Mouse (Mus musculus): ENCODE data around the gene Snap91.

Gene Snap91

DNA sequence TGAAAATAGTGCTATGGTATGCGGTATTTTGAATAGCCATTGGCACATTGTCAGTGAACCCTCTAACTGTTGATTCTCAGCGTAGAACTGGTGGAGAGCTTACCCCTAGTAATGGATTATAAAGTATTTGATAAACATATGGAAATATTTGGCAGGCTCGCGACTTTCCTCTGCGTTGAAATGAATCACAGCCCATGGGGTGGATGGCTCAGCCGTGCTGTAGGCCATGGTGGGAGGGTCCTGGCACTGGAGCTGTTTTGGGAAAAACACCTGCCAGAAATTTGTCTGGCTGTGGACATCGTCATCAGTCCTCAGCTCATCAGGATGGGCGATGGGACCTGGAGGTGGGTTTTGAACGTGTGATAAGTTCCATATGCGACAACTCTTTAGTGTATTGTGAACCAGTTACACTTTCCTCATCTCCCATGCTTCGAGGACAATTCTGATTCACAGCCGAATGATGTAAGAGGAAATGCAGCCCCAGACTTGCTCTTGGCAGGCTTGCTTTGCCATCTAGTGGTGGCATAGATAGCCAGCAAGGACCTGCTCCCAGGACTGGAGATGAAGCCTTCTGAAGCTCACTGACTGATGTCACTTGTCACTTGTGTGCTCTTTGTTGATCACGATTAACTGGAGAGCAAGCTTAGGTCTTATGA is 134.4 kb downstream of the Snap91 start:
- no peak for DNase-seq (ENCODE audit: low spot score in 2 of 2)

DNA sequence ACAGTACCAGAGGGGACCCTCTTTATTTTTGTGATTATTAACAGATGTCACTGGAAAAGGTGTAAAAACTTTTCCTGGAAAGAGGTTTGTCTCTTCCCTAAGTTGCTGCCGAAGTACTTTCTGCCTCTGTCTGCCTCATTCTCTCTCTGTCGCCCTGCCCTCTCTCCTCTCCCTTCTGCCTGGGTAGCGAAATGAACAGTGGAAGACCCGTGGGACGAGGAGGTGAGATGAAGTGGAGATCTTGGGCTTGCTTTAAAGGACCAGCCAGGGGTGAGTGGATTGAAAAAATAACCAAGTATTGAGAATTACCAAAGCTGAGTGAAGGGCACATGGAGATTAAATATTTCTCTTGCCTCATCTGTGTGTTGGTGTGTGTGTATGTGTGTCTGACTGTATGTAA is 136.4 kb downstream of the Snap91 start:
- no peak for DNase-seq (ENCODE audit: low spot score in 2 of 2)

DNA sequence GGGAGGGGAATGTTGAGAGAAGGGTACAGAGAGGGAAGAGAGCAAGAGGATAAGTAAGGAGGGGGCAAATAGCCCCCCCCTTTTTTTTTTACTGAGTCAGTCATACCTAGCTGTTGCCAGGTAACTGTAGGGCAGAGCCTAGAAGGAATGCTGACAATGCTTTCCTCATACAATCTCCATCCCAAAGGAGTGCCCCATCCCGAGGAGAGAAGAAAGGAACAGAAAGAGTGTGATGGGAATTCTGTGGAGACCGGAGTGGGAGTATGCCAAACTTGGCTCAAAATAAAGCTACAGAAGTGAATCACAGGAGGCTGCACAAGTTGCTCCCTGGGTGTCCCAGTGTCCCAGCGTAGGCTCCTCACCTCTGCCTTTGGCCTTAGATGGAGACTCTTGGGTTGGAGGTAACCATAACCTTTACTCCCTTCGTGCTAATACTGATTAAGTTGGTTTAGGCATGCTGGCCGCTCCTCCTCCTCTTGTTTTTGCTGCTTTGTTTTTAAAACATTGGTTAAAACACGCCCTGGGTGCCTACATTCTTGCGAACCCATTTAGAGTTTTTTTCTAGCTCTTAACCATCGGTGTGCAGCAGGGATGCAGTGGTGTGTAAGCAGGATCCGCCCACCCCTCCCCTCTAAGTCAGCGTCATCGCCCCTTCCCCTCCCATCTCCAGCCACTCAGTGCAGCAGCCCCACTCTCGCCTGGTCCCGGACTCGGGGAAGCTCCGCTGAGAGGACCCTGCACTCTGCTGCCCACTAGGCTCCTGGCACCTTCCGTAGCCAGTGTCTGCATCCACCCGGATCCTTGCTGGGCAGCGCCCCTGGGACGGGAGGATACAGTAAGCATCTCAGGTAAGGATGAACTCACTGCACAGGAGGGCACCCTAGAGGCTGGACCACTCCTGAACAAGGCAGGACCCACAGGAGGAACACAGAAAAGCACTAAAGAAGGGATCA is 137.2 kb downstream of the Snap91 start, which contains the start of gene Prss35:
Gene Prss35, plus strand, starts transcription at position 691 of the 953 bp plus-strand sequence.
- no peak for DNase-seq (ENCODE audit: low spot score in 2 of 2)

DNA sequence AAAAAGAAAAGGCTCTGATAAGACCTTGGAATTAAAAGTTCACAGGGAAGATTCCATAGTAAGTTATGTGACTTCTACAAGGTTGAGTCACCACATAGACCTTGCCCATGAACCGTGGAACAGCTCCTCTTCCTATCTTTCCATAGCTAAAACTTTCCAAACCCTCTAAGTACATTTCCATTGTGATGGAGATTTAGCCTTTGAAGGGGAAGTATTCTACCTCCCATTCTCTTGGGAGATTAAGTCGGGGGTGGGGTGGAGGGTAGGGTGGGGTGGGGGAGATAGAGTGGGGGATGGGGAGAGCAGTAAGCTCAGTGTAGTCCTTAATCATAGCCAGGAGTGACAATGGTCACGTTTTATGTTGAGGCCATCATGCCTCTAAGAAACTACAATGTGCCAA is 140.5 kb downstream of the Snap91 start:
- no peak for DNase-seq (ENCODE audit: low spot score in 2 of 2)

DNA sequence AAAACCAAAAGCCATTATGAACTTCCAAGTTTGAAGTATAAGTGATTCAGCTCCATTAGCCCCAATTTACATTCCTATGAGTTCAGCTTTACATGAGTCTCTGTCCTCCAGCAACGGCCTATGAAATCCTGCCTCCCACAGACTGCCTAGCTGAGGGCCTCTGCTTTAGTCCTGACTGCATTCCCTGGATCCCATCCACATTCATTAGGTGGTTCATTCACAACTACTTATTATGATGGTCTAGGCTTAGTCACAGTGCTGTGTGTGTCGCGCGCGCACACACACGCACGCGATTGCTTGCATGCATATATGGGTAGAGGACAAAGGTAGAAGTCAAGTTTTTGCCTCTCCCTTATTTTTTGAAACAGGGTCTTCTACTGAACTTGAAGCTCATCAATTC is 141.7 kb downstream of the Snap91 start:
- DNase-seq (ENCODE audit: low spot score in 2 of 2): no peak

DNA sequence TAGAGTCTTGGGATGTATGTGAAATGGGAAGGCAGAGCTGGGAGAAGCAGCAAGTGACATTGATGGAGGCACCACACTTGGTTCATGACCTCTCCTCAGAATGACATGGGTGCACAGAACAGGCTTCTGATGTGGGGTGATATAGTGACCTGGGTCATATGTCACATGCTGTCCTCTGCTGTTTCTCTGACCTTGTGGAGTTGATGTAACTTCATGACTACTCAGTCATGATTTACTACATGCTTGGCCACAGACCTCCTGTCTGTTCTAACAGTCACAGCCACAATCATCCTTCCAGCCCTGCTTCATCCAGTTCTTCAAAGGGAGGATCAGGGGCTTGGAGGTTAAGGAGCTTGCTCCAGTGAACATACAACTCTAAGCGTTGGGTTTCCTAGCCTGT is 142.4 kb downstream of the Snap91 start:
- no peak for DNase-seq (ENCODE audit: low spot score in 2 of 2)

DNA sequence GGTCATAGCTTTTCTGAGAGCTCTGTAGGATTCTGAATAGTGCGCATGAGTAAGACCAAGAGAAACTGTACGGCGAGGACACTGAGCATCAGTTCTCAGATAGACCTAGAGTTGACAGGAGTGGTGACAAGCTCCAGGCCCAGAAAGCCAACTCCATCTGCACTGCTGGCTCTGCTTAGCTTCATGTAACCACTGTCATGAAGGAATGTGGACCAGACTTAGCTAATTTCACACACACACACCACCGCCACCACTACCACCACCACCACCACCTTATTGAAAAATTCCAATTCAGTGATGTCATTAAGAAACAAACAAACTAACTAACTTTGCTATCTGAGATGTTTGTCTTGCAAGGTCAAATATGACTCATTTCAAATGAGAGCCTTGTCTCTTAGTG is 143.5 kb downstream of the Snap91 start:
- DNase-seq (ENCODE audit: low spot score in 2 of 2): no peak

DNA sequence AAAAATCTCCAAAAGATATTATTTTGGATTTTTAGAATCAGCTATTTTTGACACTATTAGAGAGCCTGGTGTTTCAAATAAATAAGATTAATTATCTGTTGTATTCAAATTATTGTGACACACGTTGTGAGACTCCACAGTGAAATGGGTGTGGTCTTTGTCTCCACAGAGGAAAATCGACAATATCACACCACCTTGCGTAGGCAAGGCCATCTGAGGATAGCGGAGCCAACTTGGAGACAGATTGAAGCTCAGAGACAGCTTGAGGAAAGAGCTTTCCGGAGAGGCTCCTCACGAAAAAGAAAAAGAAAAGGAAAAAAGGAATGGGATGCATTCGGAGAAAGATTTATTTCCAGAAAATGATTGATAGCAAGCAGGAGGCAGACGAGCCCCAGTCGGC is 145.7 kb downstream of the Snap91 start:
- no peak for DNase-seq (ENCODE audit: low spot score in 2 of 2)

DNA sequence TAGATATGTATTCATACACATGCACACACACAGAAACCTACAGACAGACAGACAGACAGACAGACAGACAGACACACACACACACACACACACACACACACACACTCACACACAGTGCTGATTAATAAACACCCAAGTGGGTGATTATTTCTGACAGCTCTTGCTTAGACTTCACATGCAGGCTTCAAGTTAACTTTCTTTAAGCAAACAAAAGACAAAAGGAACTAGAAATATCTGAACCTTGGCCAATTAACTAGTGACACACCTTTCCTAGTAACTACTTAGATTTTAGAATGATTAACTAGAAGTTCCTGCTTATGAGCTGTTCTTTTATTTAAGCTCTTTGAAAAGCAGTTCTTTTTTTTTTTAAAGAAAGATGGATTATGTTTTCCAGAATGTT is 146.1 kb downstream of the Snap91 start:
- no peak for DNase-seq (ENCODE audit: low spot score in 2 of 2)

DNA sequence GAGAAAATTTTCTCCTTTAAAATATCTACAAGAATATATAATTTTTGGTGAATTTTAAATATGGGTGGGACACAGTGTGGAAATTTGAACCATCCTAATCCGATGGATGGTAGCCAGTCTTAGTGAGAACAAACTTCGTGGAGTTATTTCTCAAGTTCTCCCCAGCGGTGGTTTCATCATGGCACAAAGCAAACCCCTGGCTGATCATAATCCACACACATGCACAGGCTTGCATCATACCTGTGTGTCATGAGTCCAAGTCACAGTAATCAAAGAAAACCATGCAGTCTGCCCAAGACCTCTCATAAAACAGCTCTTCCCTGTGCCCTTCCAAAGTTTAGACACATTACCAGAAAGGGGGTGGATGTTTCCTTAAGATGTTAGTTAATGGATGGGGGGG is 150.6 kb downstream of the Snap91 start:
- DNase-seq (ENCODE audit: low spot score in 2 of 2): no peak

DNA sequence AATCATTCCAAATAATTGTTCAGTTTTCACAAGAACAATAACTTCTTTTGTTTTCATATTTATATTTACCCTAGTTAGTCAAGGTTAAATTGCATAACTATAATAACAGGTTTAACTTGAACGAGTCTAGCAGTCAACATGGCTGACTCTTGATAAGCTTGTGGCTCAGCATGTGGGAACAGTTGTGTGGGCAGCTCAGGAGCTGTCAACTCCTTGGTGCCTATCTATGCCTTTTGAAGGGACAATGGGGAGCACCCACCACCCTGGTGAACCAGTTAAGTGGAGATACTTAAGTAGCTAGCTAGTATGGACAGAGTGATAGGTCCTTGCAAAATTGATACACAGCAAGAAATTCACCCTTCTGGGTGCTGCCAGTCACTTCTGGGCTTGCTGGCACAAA is 151.4 kb downstream of the Snap91 start:
- no peak for DNase-seq (ENCODE audit: low spot score in 2 of 2)

DNA sequence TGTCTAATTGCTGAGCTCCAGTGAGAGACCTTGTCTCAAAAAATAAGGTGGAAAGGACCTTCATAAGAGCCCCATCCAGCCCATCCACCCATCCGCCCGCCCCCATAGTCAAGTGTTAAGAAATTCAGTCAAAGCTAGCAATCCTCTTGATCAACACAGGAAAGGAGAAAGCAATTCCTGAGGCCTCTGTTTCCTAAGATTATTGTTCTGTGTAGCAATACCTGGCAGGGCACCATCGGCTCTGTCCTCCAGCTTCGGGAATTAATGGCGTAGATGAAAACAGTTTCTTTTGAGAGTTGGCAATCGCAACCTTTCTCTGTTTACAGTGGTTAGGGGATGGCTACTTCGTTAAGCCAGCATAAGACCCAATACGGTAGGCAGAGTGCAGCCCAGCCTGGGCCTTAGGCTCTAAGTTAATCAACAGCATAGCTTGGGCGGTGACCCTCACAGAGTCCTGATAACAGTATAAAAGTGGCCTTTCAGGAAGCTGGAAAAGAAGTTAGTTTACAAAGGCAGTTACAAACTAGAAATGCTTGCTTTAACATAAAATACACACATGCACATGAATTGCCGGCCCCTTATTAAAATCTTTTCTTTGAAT is 152.1 kb downstream of the Snap91 start:
- no peak for DNase-seq (ENCODE audit: low spot score in 2 of 2)

DNA sequence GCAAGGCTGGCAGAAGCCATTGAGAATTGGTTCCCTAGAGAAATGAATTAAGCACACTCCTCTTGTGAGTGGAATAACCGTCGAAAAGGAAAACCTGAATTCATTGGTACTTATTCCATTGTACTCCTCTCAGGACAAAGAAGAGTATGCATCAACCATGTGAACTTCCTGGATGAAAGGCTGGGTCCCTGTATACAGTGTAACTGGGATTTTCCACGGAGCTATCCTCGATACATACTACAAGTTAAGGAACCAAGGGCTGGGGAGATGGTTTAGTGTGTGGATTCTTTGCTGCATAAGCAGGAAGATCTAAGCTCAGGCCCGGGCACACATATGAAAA is 154.1 kb downstream of the Snap91 start:
- no peak for DNase-seq (ENCODE audit: low spot score in 2 of 2)

DNA sequence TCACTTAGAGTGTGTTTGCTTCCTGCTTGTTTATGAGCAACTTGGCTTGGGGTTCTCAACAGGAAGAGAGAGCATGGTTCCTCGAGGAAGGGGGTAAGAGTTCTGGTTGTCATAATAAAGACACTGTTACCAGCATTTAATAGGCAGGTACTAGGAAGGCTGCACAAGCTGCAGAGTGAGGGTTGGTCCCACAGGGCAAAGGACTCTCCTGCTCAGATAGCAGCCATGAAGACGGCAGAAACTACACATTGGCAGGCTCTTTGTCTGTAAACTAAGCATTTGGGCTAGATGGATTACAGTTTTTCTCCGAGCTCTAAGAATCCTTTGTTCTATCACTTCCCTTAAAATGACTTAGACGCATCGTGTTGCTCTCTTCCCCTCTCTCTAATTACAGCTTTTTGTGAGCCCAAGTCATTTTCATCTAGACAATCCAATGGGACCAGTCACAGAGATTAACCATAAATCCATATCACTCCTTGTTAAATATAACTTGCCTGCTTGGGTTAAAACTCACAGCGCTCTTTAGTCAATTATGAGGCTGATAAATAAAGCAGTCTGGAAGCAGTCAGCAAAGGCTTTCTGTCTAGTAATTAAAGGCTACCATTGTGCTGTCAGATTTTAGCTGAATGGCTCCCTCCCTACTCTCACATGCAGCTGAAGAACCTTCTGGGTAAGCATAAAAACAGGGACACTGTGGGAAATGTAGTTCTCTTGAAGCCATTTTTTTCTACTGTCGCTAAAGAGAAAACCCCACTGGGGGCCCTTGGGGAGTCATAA is 154.7 kb downstream of the Snap91 start:
- no peak for DNase-seq (ENCODE audit: low spot score in 2 of 2)

DNA sequence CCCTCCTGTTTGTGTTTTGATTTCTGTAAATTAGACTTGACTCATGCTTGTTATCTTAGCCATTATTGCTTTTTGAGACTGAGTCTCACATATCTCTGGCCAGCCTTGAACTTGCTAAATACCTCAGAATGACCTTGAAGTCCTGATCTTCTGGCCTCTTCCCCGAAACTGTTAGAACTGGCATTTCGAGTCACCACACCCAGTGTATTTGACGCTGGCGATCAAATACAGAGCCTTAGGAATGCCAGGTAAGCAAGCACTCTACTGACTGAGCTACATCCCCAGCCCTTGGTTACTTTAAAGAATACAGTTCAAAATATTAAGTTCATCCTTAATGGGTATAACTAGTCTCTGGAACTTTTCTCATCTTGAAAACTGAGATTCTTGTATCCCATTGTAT is 155.4 kb downstream of the Snap91 start:
- DNase-seq (ENCODE audit: low spot score in 2 of 2): no peak

DNA sequence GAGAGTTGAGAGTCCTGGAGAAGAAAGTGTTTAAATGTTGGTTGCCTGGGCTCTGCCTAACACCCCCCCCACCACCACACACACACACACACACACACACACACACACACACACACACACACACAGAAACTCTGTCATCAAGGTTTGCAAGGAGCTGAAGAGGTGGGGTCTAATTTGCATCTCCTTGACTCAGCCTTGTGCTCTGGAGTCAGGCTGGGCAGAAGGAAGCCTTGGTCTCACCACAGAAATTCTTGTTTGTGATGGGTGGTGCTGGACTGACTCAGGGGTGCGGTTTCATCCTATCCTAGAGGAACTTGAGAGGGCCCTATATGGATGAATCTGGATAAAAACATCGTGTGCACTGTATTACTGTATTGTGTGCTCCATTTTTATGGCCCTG is 159.7 kb downstream of the Snap91 start:
- no peak for DNase-seq (ENCODE audit: low spot score in 2 of 2)

DNA sequence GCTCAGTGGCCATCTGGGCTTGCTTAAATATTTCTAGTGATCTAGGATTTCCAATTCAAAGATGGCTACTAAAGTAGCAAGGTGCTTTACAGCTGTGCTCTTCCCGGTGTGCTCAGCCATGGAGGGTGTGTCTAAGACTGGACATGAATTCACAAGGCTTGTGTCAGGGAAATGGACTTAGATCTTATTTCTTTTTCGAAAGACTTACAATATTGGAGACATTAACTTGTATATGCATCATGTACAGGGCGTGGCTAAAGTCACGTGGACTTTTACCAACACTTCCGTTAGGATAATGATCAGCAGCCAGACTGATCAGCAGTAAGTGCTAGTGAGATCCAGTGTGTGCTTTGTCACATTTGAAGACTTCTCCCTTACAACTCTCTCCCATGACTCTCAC is 160.2 kb downstream of the Snap91 start:
- DNase-seq (ENCODE audit: low spot score in 2 of 2): no peak

DNA sequence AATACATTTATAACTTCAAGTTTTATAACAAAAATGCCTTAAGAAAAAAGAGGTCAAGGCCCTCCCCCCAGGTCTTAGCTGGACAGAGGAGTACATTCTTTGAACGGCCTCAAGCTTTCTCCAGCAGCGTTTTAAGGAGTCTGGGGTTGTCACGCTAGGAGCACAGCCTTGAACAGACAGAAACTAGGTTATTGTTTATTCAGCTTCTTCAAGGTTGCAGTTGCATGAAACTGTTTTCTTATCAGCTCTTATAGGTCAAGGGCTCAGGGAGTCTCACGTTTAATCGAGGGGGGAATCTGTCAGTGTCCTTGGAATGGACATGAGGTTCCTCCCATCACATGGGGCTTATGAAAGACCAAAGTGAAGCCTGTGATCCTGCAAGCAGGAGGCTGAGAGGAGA is 163.3 kb downstream of the Snap91 start:
- DNase-seq (ENCODE audit: low spot score in 2 of 2): no peak

DNA sequence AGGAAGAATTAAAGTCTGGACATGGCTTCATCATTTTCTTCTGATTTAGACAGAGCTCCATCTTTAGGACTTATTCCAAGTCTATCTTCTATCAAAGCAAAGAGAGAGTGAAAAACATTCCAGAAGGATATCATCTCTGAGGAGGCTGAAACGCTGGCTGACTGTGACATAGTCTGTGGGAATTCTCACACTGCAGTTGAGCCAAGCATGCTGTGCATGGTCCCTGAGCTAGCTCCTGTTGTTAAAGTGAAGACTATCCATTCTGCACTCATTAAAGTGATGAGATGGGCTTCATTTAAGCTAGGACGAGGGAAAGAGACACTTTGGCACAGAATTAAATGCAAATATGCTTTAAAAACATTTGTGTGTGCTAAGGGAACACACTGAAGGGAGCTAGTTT is 163.9 kb downstream of the Snap91 start:
- DNase-seq (ENCODE audit: low spot score in 2 of 2): no peak

Data from natural killer cell, adult 2 months (primary cell).